Mouse (Mus musculus): Measurements from ENCODE around the gene Evl.

- TF ChIP-seq CTCF (conservative IDR thresholded peaks at IDR 0.05; ENCODE audit: low read length) (no peak), NANOG (IDR thresholded peaks at IDR 0.05; ENCODE audit: borderline replicate concordance, low read length) (no peak), POU5F1 (IDR thresholded peaks at IDR 0.05; ENCODE audit: borderline replicate concordance, low read length) (no peak)
These were observed 35.1 kb upstream of the Evl start for GRCm38 (mm10) chr12:108519374-108519773.
